Mouse (Mus musculus) bone marrow, adult 2 months (tissue): ENCODE results near the gene AI467606. TPM values are rescaled to one million over a fixed set of nuclear protein-coding genes. Genes with fewer than 3 reads are reported as not detected.

Experiments used
- H3K27ac ChIP-seq: fragments of 200-500 bp; 2 replicates; pipeline ENCODE4 v1.5.1; 2012; ENCODE audit warnings: low read depth, mild to moderate bottlenecking, control low read depth, inconsistent platforms, low read length; ENCODE audit not compliant: control insufficient read depth, poor library complexity, insufficient read depth
- H3K4me1 ChIP-seq: fragments of 200-500 bp; 2 replicates; pipeline ENCODE4 v1.6.1; 2011; ENCODE audit warnings: low read length; ENCODE audit not compliant: control insufficient read depth, insufficient read depth
- H3K4me3 ChIP-seq: fragments of 200-500 bp; replicated peaks from 2 replicates; pipeline ENCODE3; 2011; ENCODE audit warnings: mild to moderate bottlenecking, low read depth, low read length, control low read depth; ENCODE audit not compliant: control insufficient read depth
- CTCF ChIP-seq: fragments of 200-500 bp; IDR thresholded peaks from 2 replicates; pipeline ENCODE4 v1.5.1; 2011; ENCODE audit warnings: low read length, control low read depth; ENCODE audit not compliant: control insufficient read depth, insufficient read depth
- POLR2A ChIP-seq: fragments of 200-500 bp; IDR thresholded peaks from 2 replicates; pipeline ENCODE4 v1.6.1; 2011; ENCODE audit warnings: low read depth, mild to moderate bottlenecking, control low read depth, low read length, borderline replicate concordance; ENCODE audit not compliant: control insufficient read depth
- WGBS: fragments of 180-500 bp; shearing (Covaris S2); methylation state at CpG from one replicate; pipeline ENCODE4 v1.1.7; 2018; 5-methylcytosine and 5-hydroxymethylcytosine counted together
- polyA plus RNA-seq: library from polyadenylated mRNA; stranded (reverse); fragments of >200 nt; gene quantifications from 2 replicates; pipeline ENCODE4 v1.2.4, GENCODE M21; 2011; ENCODE audit warnings: low replicate concordance; ENCODE audit not compliant: missing spikeins, insufficient read depth, insufficient read length

Gene AI467606
- polyA plus RNA-seq, 1 experiment, result 36.8 TPM

GRCm38 (mm10) chr7:127088083-127088482 lies 3.1 kb upstream of the AI467606 start:
- TF ChIP-seq CTCF (no peak), POLR2A (no peak)
- Histone ChIP-seq H3K4me1 (peaks cover 8% of the 10 kb centered on the region; the same call in 1 of the 2 replicates), H3K27ac (no peak overlapping the region), H3K4me3 (no peak overlapping the region)
- 26% methylated on average over 3 of the region's 3 CpGs for WGBS

- 5% methylated on average over 27 of the region's 27 CpGs for WGBS
- H3K4me3 ChIP-seq, result peak overlapping the region; percentile 40
- H3K27ac ChIP-seq, result peak overlapping the region; percentile 86
- TF ChIP-seq CTCF (no peak), POLR2A (peak; percentile 48; the same call in 1 of the 2 replicates)
- peaks cover 8% of the 10 kb centered on the region; the same call in 1 of the 2 replicates for H3K4me1 ChIP-seq
Measured at GRCm38 (mm10) chr7:127088901-127089845, 2.0 kb upstream of the AI467606 start.

GRCm38 (mm10) chr7:127090154-127091113 lies 725 bp upstream of the AI467606 start:
- WGBS, result 12% methylated on average over 20 of the region's 20 CpGs
- TF ChIP-seq CTCF, result no peak
- no peak for TF ChIP-seq POLR2A
- Histone ChIP-seq H3K4me1 (peaks cover 6% of the 10 kb centered on the region; the same call in 1 of the 2 replicates), H3K4me3 (peak overlapping the region; percentile 50), H3K27ac (peak overlapping the region; percentile 89)

GRCm38 (mm10) chr7:127093914-127094313 lies 2.8 kb downstream of the AI467606 start:
- no peak overlapping the region for H3K4me3 ChIP-seq
- H3K27ac ChIP-seq, result no peak overlapping the region
- 47% methylated on average over 3 of the region's 3 CpGs for WGBS
- no peak for TF ChIP-seq CTCF
- TF ChIP-seq POLR2A, result no peak
- peaks cover 8% of the 10 kb centered on the region; the same call in 1 of the 2 replicates for H3K4me1 ChIP-seq

GRCm38 (mm10) chr7:127096456-127096855 lies 5.3 kb downstream of the AI467606 start:
- 95% methylated on average over 7 of the region's 7 CpGs for WGBS
- TF ChIP-seq POLR2A (no peak), CTCF (no peak)
- Histone ChIP-seq H3K27ac (no peak overlapping the region), H3K4me3 (no peak overlapping the region), H3K4me1 (peaks cover 5% of the 10 kb centered on the region; the same call in 1 of the 2 replicates)

GRCm38 (mm10) chr7:127098521-127098920 lies 7.4 kb downstream of the AI467606 start:
- 78% methylated on average over 5 of the region's 5 CpGs for WGBS
- Histone ChIP-seq H3K4me3 (no peak overlapping the region), H3K27ac (no peak overlapping the region), H3K4me1 (peaks cover 2% of the 10 kb centered on the region; the same call in 1 of the 2 replicates)
- no peak for TF ChIP-seq POLR2A
- TF ChIP-seq CTCF, result no peak

- no peak overlapping the region for H3K4me3 ChIP-seq
- TF ChIP-seq CTCF, result no peak
- TF ChIP-seq POLR2A, result no peak
- 86% methylated on average over 4 of the region's 4 CpGs for WGBS
- no peak overlapping the region for H3K27ac ChIP-seq
- H3K4me1 ChIP-seq, result peaks cover 3% of the 10 kb centered on the region; the same call in 1 of the 2 replicates
Measured at GRCm38 (mm10) chr7:127098950-127099349, 7.8 kb downstream of the AI467606 start.
